Mouse (Mus musculus): ENCODE data around the gene Adgrv1. TPM values are rescaled to one million over a fixed set of nuclear protein-coding genes. Genes with fewer than 3 reads are reported as not detected.

Gene Adgrv1
- polyA plus RNA-seq, 1 experiment from 2014 or later: 33.7 TPM

- no peaks in the 10 kb centered on the region for H3K27me3 ChIP-seq (replicated peaks)
- no peaks in the 10 kb centered on the region for H3K36me3 ChIP-seq
- H3K4me2 ChIP-seq (replicated peaks): no peak overlapping the region
- WGBS: 76% methylated on average over 6 of the region's 6 CpGs
- no peak overlapping the region for H3K27ac ChIP-seq
- H3K4me1 ChIP-seq: no peaks in the 10 kb centered on the region
- H3K4me3 ChIP-seq: no peak overlapping the region
- no peaks in the 10 kb centered on the region for H3K9me3 ChIP-seq
- no peak for ATAC-seq (ENCODE audit: low FRiP score, low read depth)
- no peak overlapping the region for H3K9ac ChIP-seq
Measured at GRCm38 (mm10) chr13:81142268-81142884, 490.6 kb downstream of the Adgrv1 start.

GRCm38 (mm10) chr13:81136652-81137422 is 496.1 kb downstream of the Adgrv1 start:
- Histone ChIP-seq H3K9me3 (no peaks in the 10 kb centered on the region), H3K27me3 (replicated peaks) (no peaks in the 10 kb centered on the region), H3K4me3 (no peak overlapping the region), H3K27ac (no peak overlapping the region), H3K36me3 (no peaks in the 10 kb centered on the region), H3K9ac (no peak overlapping the region), H3K4me2 (replicated peaks) (no peak overlapping the region), H3K4me1 (peaks cover 6% of the 10 kb centered on the region; the same call in 1 of the 2 replicates)
- WGBS: 82% methylated on average over 11 of the region's 11 CpGs
- no peak for ATAC-seq (ENCODE audit: low FRiP score, low read depth)

GRCm38 (mm10) chr13:81135953-81136352 is 497.0 kb downstream of the Adgrv1 start:
- H3K4me3 ChIP-seq: no peak overlapping the region
- no peaks in the 10 kb centered on the region for H3K27me3 ChIP-seq (replicated peaks)
- no peaks in the 10 kb centered on the region for H3K36me3 ChIP-seq
- ATAC-seq (ENCODE audit: low FRiP score, low read depth): no peak
- WGBS: 74% methylated on average over 10 of the region's 10 CpGs
- H3K4me1 ChIP-seq: peaks cover 6% of the 10 kb centered on the region; the same call in 1 of the 2 replicates
- no peaks in the 10 kb centered on the region for H3K9me3 ChIP-seq
- H3K27ac ChIP-seq: no peak overlapping the region
- no peak overlapping the region for H3K4me2 ChIP-seq (replicated peaks)
- no peak overlapping the region for H3K9ac ChIP-seq

GRCm38 (mm10) chr13:81134412-81134811 is 498.5 kb downstream of the Adgrv1 start:
- no peak overlapping the region for H3K4me2 ChIP-seq (replicated peaks)
- H3K9me3 ChIP-seq: no peaks in the 10 kb centered on the region
- no peaks in the 10 kb centered on the region for H3K27me3 ChIP-seq (replicated peaks)
- H3K9ac ChIP-seq: no peak overlapping the region
- ATAC-seq (ENCODE audit: low FRiP score, low read depth): no peak
- no peaks in the 10 kb centered on the region for H3K36me3 ChIP-seq
- no peak overlapping the region for H3K27ac ChIP-seq
- no peak overlapping the region for H3K4me3 ChIP-seq
- H3K4me1 ChIP-seq: peaks cover 6% of the 10 kb centered on the region; the same call in 1 of the 2 replicates

GRCm38 (mm10) chr13:81133336-81133735 is 499.6 kb downstream of the Adgrv1 start:
- Histone ChIP-seq H3K4me1 (peaks cover 6% of the 10 kb centered on the region; the same call in 1 of the 2 replicates), H3K27me3 (replicated peaks) (no peaks in the 10 kb centered on the region), H3K4me2 (replicated peaks) (no peak overlapping the region), H3K36me3 (no peaks in the 10 kb centered on the region), H3K9me3 (no peaks in the 10 kb centered on the region), H3K27ac (no peak overlapping the region), H3K4me3 (no peak overlapping the region), H3K9ac (no peak overlapping the region)
- no peak for ATAC-seq (ENCODE audit: low FRiP score, low read depth)
- WGBS: 71% methylated on average over 4 of the region's 4 CpGs

- no peaks in the 10 kb centered on the region for H3K36me3 ChIP-seq
- H3K9ac ChIP-seq: no peak overlapping the region
- H3K4me1 ChIP-seq: peaks cover 6% of the 10 kb centered on the region; the same call in 1 of the 2 replicates
- no peak overlapping the region for H3K4me2 ChIP-seq (replicated peaks)
- H3K9me3 ChIP-seq: no peaks in the 10 kb centered on the region
- no peak for ATAC-seq (ENCODE audit: low FRiP score, low read depth)
- H3K27me3 ChIP-seq (replicated peaks): no peaks in the 10 kb centered on the region
- H3K4me3 ChIP-seq: no peak overlapping the region
- no peak overlapping the region for H3K27ac ChIP-seq
- WGBS: 67% methylated on average over 5 of the region's 5 CpGs
Measured at GRCm38 (mm10) chr13:81132691-81133090, 500.3 kb downstream of the Adgrv1 start.

GRCm38 (mm10) chr13:81131860-81132259 is 501.1 kb downstream of the Adgrv1 start:
- Histone ChIP-seq H3K9me3 (no peaks in the 10 kb centered on the region), H3K4me2 (replicated peaks) (no peak overlapping the region), H3K27ac (no peak overlapping the region), H3K27me3 (replicated peaks) (no peaks in the 10 kb centered on the region), H3K36me3 (no peaks in the 10 kb centered on the region), H3K9ac (no peak overlapping the region), H3K4me3 (no peak overlapping the region), H3K4me1 (peaks cover 6% of the 10 kb centered on the region; the same call in 1 of the 2 replicates)
- ATAC-seq (ENCODE audit: low FRiP score, low read depth): no peak
- WGBS: 33% methylated on average over 6 of the region's 6 CpGs

GRCm38 (mm10) chr13:81130742-81131524 is 502.0 kb downstream of the Adgrv1 start:
- H3K27me3 ChIP-seq (replicated peaks): no peaks in the 10 kb centered on the region
- no peak for ATAC-seq (ENCODE audit: low FRiP score, low read depth)
- H3K9me3 ChIP-seq: no peaks in the 10 kb centered on the region
- 82% methylated on average over 4 of the region's 4 CpGs for WGBS
- H3K4me2 ChIP-seq (replicated peaks): no peak overlapping the region
- no peak overlapping the region for H3K9ac ChIP-seq
- no peak overlapping the region for H3K4me3 ChIP-seq
- H3K4me1 ChIP-seq: peaks cover 6% of the 10 kb centered on the region; the same call in 1 of the 2 replicates
- H3K36me3 ChIP-seq: no peaks in the 10 kb centered on the region
- no peak overlapping the region for H3K27ac ChIP-seq

GRCm38 (mm10) chr13:81125846-81126245 is 507.1 kb downstream of the Adgrv1 start:
- Histone ChIP-seq H3K4me1 (no peaks in the 10 kb centered on the region), H3K4me2 (replicated peaks) (no peak overlapping the region), H3K9ac (no peak overlapping the region)

GRCm38 (mm10) chr13:81122238-81122637 is 510.7 kb downstream of the Adgrv1 start:
- Histone ChIP-seq H3K36me3 (peaks cover 13% of the 10 kb centered on the region), H3K9me3 (no peaks in the 10 kb centered on the region), H3K27me3 (replicated peaks) (no peaks in the 10 kb centered on the region), H3K4me3 (no peak overlapping the region), H3K9ac (no peak overlapping the region), H3K4me2 (replicated peaks) (no peak overlapping the region), H3K27ac (no peak overlapping the region), H3K4me1 (no peaks in the 10 kb centered on the region)
- 94% methylated on average over 2 of the region's 2 CpGs for WGBS
- no peak for ATAC-seq (ENCODE audit: low FRiP score, low read depth)

More at GRCm38 (mm10) chr13:81125846-81126245, 507.1 kb downstream of the Adgrv1 start:
- Histone ChIP-seq H3K4me3 (no peak overlapping the region), H3K27ac (no peak overlapping the region), H3K9me3 (no peaks in the 10 kb centered on the region), H3K27me3 (replicated peaks) (no peaks in the 10 kb centered on the region), H3K36me3 (no peaks in the 10 kb centered on the region)
- no peak for ATAC-seq (ENCODE audit: low FRiP score, low read depth)
- WGBS: 90% methylated on average over 4 of the region's 4 CpGs

GRCm38 (mm10) chr13:81110479-81110878 is 522.5 kb downstream of the Adgrv1 start:
- H3K9ac ChIP-seq: no peak overlapping the region
- no peaks in the 10 kb centered on the region for H3K4me1 ChIP-seq
- no peaks in the 10 kb centered on the region for H3K36me3 ChIP-seq
- H3K27me3 ChIP-seq (replicated peaks): no peaks in the 10 kb centered on the region
- ATAC-seq (ENCODE audit: low FRiP score, low read depth): no peak
- no peak overlapping the region for H3K27ac ChIP-seq
- WGBS: 93% methylated on average over 4 of the region's 4 CpGs
- H3K4me3 ChIP-seq: no peak overlapping the region
- H3K4me2 ChIP-seq (replicated peaks): no peak overlapping the region
- H3K9me3 ChIP-seq: no peaks in the 10 kb centered on the region

- ATAC-seq (ENCODE audit: low FRiP score, low read depth): no peak
- Histone ChIP-seq H3K4me2 (replicated peaks) (no peak overlapping the region), H3K36me3 (no peaks in the 10 kb centered on the region; the same call in 1 of the 2 replicates), H3K4me1 (no peaks in the 10 kb centered on the region), H3K27ac (no peak overlapping the region), H3K9me3 (no peaks in the 10 kb centered on the region), H3K4me3 (no peak overlapping the region), H3K27me3 (replicated peaks) (no peaks in the 10 kb centered on the region), H3K9ac (no peak overlapping the region)
- 81% methylated on average over 6 of the region's 6 CpGs for WGBS
Measured at GRCm38 (mm10) chr13:81109676-81110075, 523.3 kb downstream of the Adgrv1 start.
